Mouse (Mus musculus): ENCODE data around the gene 4930432K21Rik. TPM values are rescaled to one million over a fixed set of nuclear protein-coding genes. Genes with fewer than 3 reads are reported as not detected.

4930432K21Rik gene
- total RNA-seq, 2 experiments from 2014 or later = 0.27 to 0.62 TPM

Small RNAs within 50 kb of the gene (microRNA-seq; reads per million reads assigned to microRNA genes)
- gene Gm25110 (0 reads per million in 2 experiments), gene Mir181c (645 to 952 reads per million in 2 experiments), gene Mir181d (666 to 843 reads per million in 2 experiments), gene Mir23a (27,619 to 44,831 reads per million in 2 experiments), gene Mir24-2 (0 reads per million in 2 experiments), gene Mir27a (540 to 920 reads per million in 2 experiments), gene Mir3074-2 (0 reads per million in 2 experiments)

Other genes starting within 250 kb of the 4930432K21Rik start
- gene Adgrl1, start 247.9 kb upstream of the 4930432K21Rik start, total RNA-seq (2021) = 10 to 100 TPM; 16.2 to 17.2 TPM
- gene Gm10644, start 192.8 kb upstream of the 4930432K21Rik start, total RNA-seq (2021) = under 1 TPM; 0.11 to 0.14 TPM
- 1 to 10 TPM; 2.0 to 3.1 TPM for gene Asf1b, start 192.5 kb upstream of the 4930432K21Rik start, total RNA-seq (2021)
- 100 to 1,000 TPM; 319 to 324 TPM for gene Prkaca, start 175.0 kb upstream of the 4930432K21Rik start, total RNA-seq (2021)
- 10 to 100 TPM; 17.8 to 22.1 TPM for gene Samd1, start 150.4 kb upstream of the 4930432K21Rik start, total RNA-seq (2021)
- not detected for gene 1700067K01Rik, start 146.5 kb upstream of the 4930432K21Rik start, total RNA-seq (2021)
- gene 2210011C24Rik, start 135.9 kb upstream of the 4930432K21Rik start, total RNA-seq (2021) = 1 to 10 TPM; 2.9 to 4.2 TPM
- under 1 TPM; 0.25 to 0.51 TPM for gene Palm3, start 126.6 kb upstream of the 4930432K21Rik start, total RNA-seq (2021)
- gene Il27ra, start 105.4 kb upstream of the 4930432K21Rik start, total RNA-seq (2021) = 1 to 10 TPM in 1 of 2 experiments, under 1 TPM in 1; 0.84 to 1.1 TPM
- not detected for gene Rln3, start 103.0 kb upstream of the 4930432K21Rik start, total RNA-seq (2021)
- 1 to 10 TPM; 2.6 TPM for gene Gm10643, start 82.9 kb upstream of the 4930432K21Rik start, total RNA-seq (2021)
- gene Rfx1, start 81.2 kb upstream of the 4930432K21Rik start, total RNA-seq (2021) = 1 to 10 TPM; 5.2 to 5.9 TPM
- gene Dcaf15, start 43.3 kb upstream of the 4930432K21Rik start, total RNA-seq (2021) = 1 to 10 TPM; 5.8 to 7.1 TPM
- under 1 TPM in 1 of 2 experiments, not detected in 1; 0.10 TPM for gene Podnl1, start 22.0 kb upstream of the 4930432K21Rik start, total RNA-seq (2021)
- gene Cc2d1a, start 89 bp upstream of the 4930432K21Rik start, total RNA-seq (2021) = 10 to 100 TPM; 12.1 to 12.6 TPM
- under 1 TPM in 1 of 2 experiments, not detected in 1; 0.43 TPM for gene Nanos3, start 37.2 kb downstream of the 4930432K21Rik start, total RNA-seq (2021)
- gene Zswim4, start 89.0 kb downstream of the 4930432K21Rik start, total RNA-seq (2021) = 1 to 10 TPM; 5.8 to 6.8 TPM
- gene D8Ertd738e, start 101.7 kb downstream of the 4930432K21Rik start, total RNA-seq (2021) = 100 to 1,000 TPM; 158 to 171 TPM
- gene Mri1, start 109.3 kb downstream of the 4930432K21Rik start, total RNA-seq (2021) = 10 to 100 TPM; 11.8 to 16.6 TPM
- gene Ccdc130, start 122.4 kb downstream of the 4930432K21Rik start, total RNA-seq (2021) = 10 to 100 TPM in 1 of 2 experiments, 1 to 10 TPM in 1; 9.6 to 10.1 TPM
- 1 to 10 TPM; 3.1 to 9.2 TPM for gene Cacna1a, start 240.4 kb downstream of the 4930432K21Rik start, total RNA-seq (2021)

Data from gastrocnemius, postnatal 14 days (tissue).